Mouse (Mus musculus) right cerebral cortex, adult 18-20 months (tissue): ENCODE data around the gene Ezh1.

Experiments
- DNase-seq: peaks from one replicate; pipeline ENCODE4 v3.0.0; 2022; ENCODE audit warnings: mixed read lengths

Ezh1 gene

DNA sequence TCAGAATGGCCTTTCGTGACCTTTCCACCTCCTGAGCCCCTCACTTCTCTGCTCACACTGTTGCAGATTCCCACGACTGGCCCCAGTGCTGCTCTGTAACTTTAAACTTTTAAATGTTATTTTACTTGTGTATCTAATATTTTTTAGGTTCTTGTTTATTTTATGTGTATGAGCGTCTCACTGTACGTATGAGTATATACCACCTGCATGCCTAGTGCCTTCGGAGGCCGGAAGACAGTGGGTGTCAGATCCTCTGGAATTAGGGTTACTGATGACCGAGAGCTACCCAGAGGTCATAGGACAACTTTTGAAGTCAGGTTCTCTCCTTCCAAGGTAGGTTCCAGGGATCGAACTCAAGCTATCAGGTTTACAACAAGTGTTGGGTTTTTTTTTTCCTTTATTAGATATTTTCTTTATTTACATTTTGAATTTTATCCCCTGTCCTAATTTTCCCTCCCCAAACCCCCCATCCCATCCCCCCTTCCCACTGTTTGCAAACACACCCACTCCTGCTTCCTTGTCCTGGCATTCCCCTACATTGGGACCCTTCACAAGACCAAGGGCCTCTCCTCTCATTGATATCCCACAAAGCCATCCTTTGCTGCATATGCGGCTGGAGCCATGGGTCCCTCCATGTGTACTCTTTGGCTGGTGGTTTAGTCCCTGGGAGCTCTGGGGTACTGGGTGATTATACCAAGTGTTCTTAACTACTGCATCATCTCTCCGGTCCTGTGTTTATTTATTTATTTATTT lies 83.9 kb downstream of the Ezh1 start:
- no peak for DNase-seq
